Mouse (Mus musculus) CH12.LX (cell line): Measurements from ENCODE around the gene Tmem198b.

ENCODE experiments used
- CTCF ChIP-seq, 2 experiments: IDR thresholded peaks in 1 of 2; conservative IDR thresholded peaks in 1 of 2; 2 replicates each; pipeline ENCODE4 v1.5.1; 2011 to 2012; ENCODE audit warnings: low read depth in 2 of 2, low read length in 2 of 2, improper control_type of control experiment in 1 of 2, inconsistent platforms in 1 of 2, mild to moderate bottlenecking in 1 of 2, moderate library complexity in 1 of 2
- EP300 ChIP-seq: IDR thresholded peaks from 2 replicates; pipeline ENCODE4 v1.6.1; 2011; ENCODE audit warnings: low read length, improper control_type of control experiment
- ETS1 ChIP-seq: conservative IDR thresholded peaks from 2 replicates; pipeline ENCODE4 v1.6.1; 2012; ENCODE audit warnings: low read depth, mild to moderate bottlenecking, inconsistent platforms, low read length, improper control_type of control experiment, moderate library complexity
- IRF4 ChIP-seq: IDR thresholded peaks from 2 replicates; pipeline ENCODE4 v1.6.1; 2014; ENCODE audit warnings: low read depth, mild to moderate bottlenecking, inconsistent platforms, low read length, improper control_type of control experiment
- MAZ ChIP-seq: IDR thresholded peaks from 2 replicates; pipeline ENCODE4 v1.6.1; 2012; ENCODE audit warnings: low read depth, mild to moderate bottlenecking, inconsistent platforms, low read length, improper control_type of control experiment, moderate library complexity
- NELFE ChIP-seq: IDR thresholded peaks from 2 replicates; pipeline ENCODE4 v1.6.1; 2011; ENCODE audit warnings: low read depth, low read length, improper control_type of control experiment
- POLR2A ChIP-seq: IDR thresholded peaks from 2 replicates; pipeline ENCODE4 v1.6.1; 2011; ENCODE audit warnings: low read depth, mild to moderate bottlenecking, improper control_type of control experiment, low read length
- USF1 ChIP-seq: IDR thresholded peaks from 2 replicates; pipeline ENCODE4 v1.6.1; 2014; ENCODE audit warnings: low read depth, mild to moderate bottlenecking, inconsistent platforms, low read length, improper control_type of control experiment

DNA sequence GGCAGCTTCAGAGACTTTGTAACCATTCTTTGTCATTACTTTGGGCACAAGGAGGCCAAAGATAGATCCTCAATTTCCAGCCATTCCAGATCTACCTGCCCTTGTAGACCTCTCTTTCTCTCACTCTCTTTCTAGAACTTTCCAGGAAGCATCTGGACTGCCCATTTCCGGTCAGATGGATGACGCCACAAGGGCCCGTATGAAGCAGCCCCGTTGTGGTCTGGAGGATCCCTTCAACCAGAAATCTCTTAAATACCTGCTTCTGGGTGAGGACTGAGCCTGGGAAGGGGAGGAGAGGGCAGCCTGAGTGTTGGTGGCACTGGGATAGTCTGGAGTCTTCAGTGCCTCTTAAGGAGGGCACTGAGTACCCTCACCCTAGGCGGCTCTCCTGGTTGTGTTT is 9.8 kb downstream of the Tmem198b start:
- TF ChIP-seq POLR2A (no peak), ETS1 (no peak), MAZ (no peak), EP300 (no peak), CTCF (conservative IDR thresholded peaks at IDR 0.05 in 1 of 2, IDR thresholded peaks at IDR 0.05 in 1 of 2; ENCODE audit: low read depth in 2 of 2, low read length in 2 of 2) (no peak), USF1 (no peak), NELFE (no peak), IRF4 (no peak)
